Mouse (Mus musculus): ENCODE measurements around the gene Lbr.
A peak's percentile ranks its signal among the peaks of the same experiment; 100 is the strongest.

Lbr gene

GRCm38 (mm10) chr1:181776541-181776940 lies 66.3 kb downstream of the Lbr start:
- no peak for DNase-seq (ENCODE audit: low read depth, low spot score)

GRCm38 (mm10) chr1:181771871-181772270 lies 71.0 kb downstream of the Lbr start:
- no peak for DNase-seq (ENCODE audit: low read depth, low spot score)

GRCm38 (mm10) chr1:181769392-181769791 lies 73.5 kb downstream of the Lbr start:
- DNase-seq (ENCODE audit: low read depth, low spot score) = peak; percentile 15
